Mouse (Mus musculus) ES-E14 (cell line): ENCODE measurements around the gene Cdiptos. TPM values are rescaled to one million over a fixed set of nuclear protein-coding genes. Genes with fewer than 3 reads are reported as not detected.
A peak's percentile ranks its signal among the peaks of the same experiment; 100 is the strongest.

ENCODE experiments used
- DNase-seq: peaks from one replicate; pipeline ENCODE4 v3.0.0-alpha.2; 2013; ENCODE audit warnings: low read depth, low spot score
- H3K27ac ChIP-seq: 2 replicates; pipeline ENCODE4 v1.5.1; 2012; ENCODE audit warnings: low read depth, mild to moderate bottlenecking, low read length, moderate library complexity, mixed read lengths; ENCODE audit not compliant: poor library complexity, insufficient read depth, severe bottlenecking
- H3K36me3 ChIP-seq: 2 replicates; pipeline ENCODE4 v1.6.1; 2012; ENCODE audit warnings: mild to moderate bottlenecking, low read length, moderate library complexity, mixed read lengths; ENCODE audit not compliant: control insufficient read depth, poor library complexity, insufficient read depth, severe bottlenecking
- H3K4me1 ChIP-seq, 2 experiments: fragments of 150-350 bp in 1 of 2; sonication (generic) in 1 of 2; 2 replicates each; pipeline ENCODE4 v1.6.1; 2012; ENCODE audit warnings: low read length in 2 of 2, mild to moderate bottlenecking in 1 of 2, mixed read lengths in 1 of 2; ENCODE audit not compliant: control insufficient read depth in 2 of 2, insufficient read depth in 2 of 2, poor library complexity in 1 of 2
- H3K4me3 ChIP-seq, 2 experiments: fragments of 150-350 bp in 1 of 2; sonication (generic) in 1 of 2; 2 replicates each; pipeline ENCODE4 v1.5.1; 2012; ENCODE audit warnings: low read length in 2 of 2, low read depth in 1 of 2, mild to moderate bottlenecking in 1 of 2, mixed read lengths in 1 of 2; ENCODE audit not compliant: insufficient read depth in 1 of 2, poor library complexity in 1 of 2, severe bottlenecking in 1 of 2
- H3K9ac ChIP-seq: 2 replicates; pipeline ENCODE4 v1.6.1; 2012; ENCODE audit warnings: low read depth, mild to moderate bottlenecking, low read length, mixed read lengths; ENCODE audit not compliant: poor library complexity, insufficient read depth, severe bottlenecking
- H3K9me3 ChIP-seq: fragments of 150-350 bp; sonication (generic); 2 replicates; pipeline ENCODE4 v1.6.1; 2012; ENCODE audit warnings: low read depth, mild to moderate bottlenecking, low read length; ENCODE audit not compliant: control insufficient read depth, insufficient read depth
- CHD2 ChIP-seq: IDR thresholded peaks from 2 replicates; pipeline ENCODE4 v1.6.1; 2014; ENCODE audit warnings: mild to moderate bottlenecking, low read depth, low read length, inconsistent platforms
- HCFC1 ChIP-seq: IDR thresholded peaks from 2 replicates; pipeline ENCODE4 v1.6.1; 2012; ENCODE audit warnings: low read length, inconsistent platforms, borderline replicate concordance; ENCODE audit not compliant: insufficient read depth
- MAFK ChIP-seq: IDR thresholded peaks from 2 replicates; pipeline ENCODE4 v1.6.1; 2014; ENCODE audit warnings: mild to moderate bottlenecking, low read depth, low read length, inconsistent platforms; ENCODE audit not compliant: insufficient read depth
- ZC3H11A ChIP-seq: IDR thresholded peaks from 2 replicates; pipeline ENCODE4 v1.6.1; 2012; ENCODE audit warnings: low read depth, mild to moderate bottlenecking, inconsistent platforms, low read length, borderline replicate concordance
- ZNF384 ChIP-seq: IDR thresholded peaks from 2 replicates; pipeline ENCODE4 v1.6.1; 2012; ENCODE audit warnings: low read depth, low read length, inconsistent platforms
- in situ Hi-C, 2 experiments: fragments of 600-800 bp; cut with MboI; formaldehyde crosslinking; loops; one replicate each; pipeline ENCODE4 v1.15.1; 2025; ENCODE audit warnings: low sequenced_read_pairs in 2 of 2, inconsistent platforms in 1 of 2; ENCODE audit not compliant: unreplicated experiment in 2 of 2
- total RNA-seq: library from RNA; depleted of rRNA; stranded (reverse); fragments of 300-350 nt; gene quantifications from 2 replicates; pipeline ENCODE4 v1.2.3, GENCODE M21; 2012

The Cdiptos gene
- total RNA-seq, 1 experiment, result 0.18 TPM

DNA sequence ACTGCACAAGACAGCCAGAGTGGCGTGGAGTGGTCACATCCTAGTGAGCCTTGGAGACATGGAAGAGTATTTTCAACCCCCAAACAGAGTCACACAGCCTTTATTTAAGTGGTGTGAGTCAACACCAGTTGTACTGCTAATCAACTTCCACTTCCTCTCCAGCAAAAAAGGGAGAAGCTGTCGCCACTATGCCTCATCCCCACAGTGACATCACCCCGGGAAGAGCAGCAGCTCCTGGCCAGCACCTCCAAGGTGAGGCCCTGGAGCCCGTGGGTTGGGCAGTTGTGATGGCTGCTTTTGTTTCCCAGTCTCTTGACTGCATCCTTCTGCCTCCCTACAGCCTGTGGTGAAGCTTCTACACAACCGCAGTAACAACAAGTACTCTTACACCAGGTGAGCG is 34.7 kb downstream of the Cdiptos start:
- Histone ChIP-seq H3K4me3 (no peak overlapping the region), H3K36me3 (peaks cover 9% of the 10 kb centered on the region; the same call in 1 of the 2 replicates), H3K27ac (no peak overlapping the region), H3K9ac (no peak overlapping the region), H3K4me1 (peaks cover 0 to 15% of the 10 kb centered on the region in 2 experiments; a peak in 1 of 4 replicates), H3K9me3 (no peaks in the 10 kb centered on the region)
- TF ChIP-seq MAFK (no peak), ZC3H11A (no peak), ZNF384 (no peak), CHD2 (no peak), HCFC1 (no peak)
- no peak for DNase-seq
- in situ Hi-C loops, result no loop called here

DNA sequence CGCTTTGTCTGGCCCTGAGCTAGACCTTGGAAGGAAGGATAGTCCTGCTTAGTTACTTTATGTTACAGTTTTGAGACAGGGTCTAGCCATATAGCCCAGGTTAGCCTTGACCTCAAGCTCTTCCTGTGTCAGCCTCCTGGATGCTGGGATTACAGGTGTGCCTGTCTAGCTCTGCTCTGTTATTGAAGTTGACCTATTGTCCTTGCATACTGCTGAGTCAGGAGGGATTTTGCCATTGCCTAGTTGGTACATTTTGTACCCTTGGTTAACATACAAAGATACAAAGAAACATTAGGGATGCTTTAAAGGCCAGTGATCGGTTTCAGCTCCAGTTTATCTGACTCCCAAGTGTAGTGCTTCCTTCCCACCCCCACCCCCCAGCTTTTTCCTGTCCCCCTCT is 43.2 kb downstream of the Cdiptos start:
- Histone ChIP-seq H3K36me3 (peaks cover 12% of the 10 kb centered on the region), H3K9ac (no peak overlapping the region), H3K4me3 (no peak overlapping the region), H3K9me3 (no peaks in the 10 kb centered on the region), H3K27ac (no peak overlapping the region; the same call in 1 of the 2 replicates), H3K4me1 (peaks cover 0 to 11% of the 10 kb centered on the region in 2 experiments; a peak in 2 of 4 replicates)
- DNase-seq, result no peak
- in situ Hi-C loops, result no loop called here
- TF ChIP-seq MAFK (peak; percentile 67; the same call in 1 of the 2 replicates), ZNF384 (no peak), HCFC1 (no peak)

DNA sequence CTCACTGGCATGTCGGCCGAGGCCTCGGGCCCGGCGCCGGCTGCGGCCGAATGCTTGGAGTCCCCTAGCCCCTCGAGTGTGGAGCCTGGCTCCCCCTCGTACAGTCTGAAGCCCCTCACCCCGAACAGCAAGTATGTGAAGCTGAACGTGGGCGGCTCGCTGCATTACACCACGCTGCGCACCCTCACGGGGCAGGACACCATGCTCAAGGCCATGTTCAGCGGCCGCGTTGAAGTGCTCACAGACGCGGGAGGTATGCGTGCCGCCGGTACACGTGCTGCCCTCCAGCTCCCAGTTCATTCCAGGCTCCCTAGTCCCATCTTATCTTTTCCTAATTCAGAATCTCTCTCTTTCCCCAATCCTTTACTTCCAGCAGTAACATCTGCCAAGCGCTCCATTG is 46.9 kb downstream of the Cdiptos start:
- in situ Hi-C loops, result no loop called here
- no peak for DNase-seq
- Histone ChIP-seq H3K36me3 (peaks cover 8% of the 10 kb centered on the region; the same call in 1 of the 2 replicates), H3K4me3 (peak overlapping the region; percentile 89 to 92), H3K27ac (no peak overlapping the region), H3K4me1 (peaks cover 0 to 11% of the 10 kb centered on the region in 2 experiments; a peak in 2 of 4 replicates), H3K9me3 (no peaks in the 10 kb centered on the region), H3K9ac (peak overlapping the region; percentile 90)
- TF ChIP-seq MAFK (no peak), ZC3H11A (no peak), CHD2 (no peak), HCFC1 (no peak), ZNF384 (no peak)

DNA sequence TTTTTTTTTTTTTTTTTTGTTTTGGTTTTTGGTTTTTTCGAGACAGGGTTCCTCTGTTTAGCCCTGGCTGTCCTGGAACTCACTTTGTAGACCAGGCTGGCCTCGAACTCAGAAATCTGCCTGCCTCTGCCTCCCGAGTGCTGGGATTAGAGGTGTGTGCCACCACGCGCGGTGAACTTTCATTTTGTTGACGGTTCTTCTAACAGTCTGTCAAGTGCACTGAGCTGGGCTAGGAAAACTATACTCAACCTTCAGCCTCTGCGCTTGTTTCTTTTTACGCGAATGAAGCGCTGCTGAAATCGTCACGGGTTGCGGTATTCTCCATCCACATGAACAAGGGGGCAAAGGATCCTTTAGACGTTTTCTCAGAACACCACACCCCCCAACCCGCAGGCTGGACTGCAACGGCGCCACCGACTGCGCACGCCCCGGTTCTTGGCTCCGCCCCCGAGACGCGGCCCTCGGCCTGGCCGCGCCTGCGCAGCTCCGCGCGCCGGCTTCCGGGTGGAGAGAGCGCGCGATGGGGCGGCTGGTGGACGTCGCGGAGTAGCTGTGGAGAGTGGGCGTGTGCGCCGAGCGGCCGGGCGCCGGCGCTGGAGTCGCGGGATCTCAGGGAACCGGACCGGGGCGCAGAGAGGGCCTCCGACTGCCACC is 47.4 kb downstream of the Cdiptos start, which contains the start of gene Kctd13:
Gene Kctd13, plus strand, starts transcription at position 496 of the 654 bp plus-strand sequence.
- H3K4me3 ChIP-seq, result peak within 1 kb of the TSS; percentile 89 to 92
- in situ Hi-C loops, result no loop called here
- H3K9ac ChIP-seq, result peak within 1 kb of the TSS; percentile 90
- peak; percentile 78 for DNase-seq
- no peaks in the 10 kb centered on the region for H3K9me3 ChIP-seq
- H3K36me3 ChIP-seq, result peaks cover 8% of the 10 kb centered on the region; the same call in 1 of the 2 replicates
- no peak for TF ChIP-seq MAFK
- TF ChIP-seq ZC3H11A, result no peak
- peak; percentile 27; the same call in 1 of the 2 replicates for TF ChIP-seq ZNF384
- TF ChIP-seq CHD2, result no peak
- TF ChIP-seq HCFC1, result no peak
- H3K27ac ChIP-seq, result no peak within 1 kb of the TSS
- peaks cover 0 to 9% of the 10 kb centered on the region in 2 experiments; a peak in 2 of 4 replicates for H3K4me1 ChIP-seq

DNA sequence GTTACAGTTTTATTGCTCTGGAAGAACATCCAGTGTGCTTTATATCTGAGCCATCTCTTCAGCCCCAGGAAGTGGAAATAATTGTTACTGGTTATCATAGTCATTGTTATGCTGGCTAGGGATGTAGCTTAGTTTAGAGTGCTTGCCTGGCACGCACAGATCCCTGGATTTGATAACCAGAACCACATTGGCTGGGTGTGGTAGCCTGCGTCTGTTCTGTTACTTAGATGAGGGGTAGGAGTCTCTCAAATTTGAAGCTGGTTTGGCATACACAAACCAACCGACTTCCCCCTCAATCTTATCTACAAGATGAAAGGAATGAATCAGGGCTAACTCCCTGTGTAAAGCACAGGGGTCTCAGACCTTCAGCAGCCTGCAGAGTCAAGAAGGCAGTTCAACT is 49.6 kb downstream of the Cdiptos start:
- in situ Hi-C loops, result no loop called here
- Histone ChIP-seq H3K36me3 (peaks cover 3% of the 10 kb centered on the region; the same call in 1 of the 2 replicates), H3K9me3 (no peaks in the 10 kb centered on the region), H3K9ac (no peak overlapping the region), H3K4me3 (no peak overlapping the region), H3K27ac (no peak overlapping the region), H3K4me1 (peaks cover 0 to 4% of the 10 kb centered on the region in 2 experiments; a peak in 1 of 4 replicates)
- DNase-seq, result no peak
- TF ChIP-seq CHD2 (no peak), MAFK (no peak), ZC3H11A (no peak), HCFC1 (no peak), ZNF384 (no peak)
